ENCODE assay signal across 22 mouse cellular contexts in the genomic region with DNA sequence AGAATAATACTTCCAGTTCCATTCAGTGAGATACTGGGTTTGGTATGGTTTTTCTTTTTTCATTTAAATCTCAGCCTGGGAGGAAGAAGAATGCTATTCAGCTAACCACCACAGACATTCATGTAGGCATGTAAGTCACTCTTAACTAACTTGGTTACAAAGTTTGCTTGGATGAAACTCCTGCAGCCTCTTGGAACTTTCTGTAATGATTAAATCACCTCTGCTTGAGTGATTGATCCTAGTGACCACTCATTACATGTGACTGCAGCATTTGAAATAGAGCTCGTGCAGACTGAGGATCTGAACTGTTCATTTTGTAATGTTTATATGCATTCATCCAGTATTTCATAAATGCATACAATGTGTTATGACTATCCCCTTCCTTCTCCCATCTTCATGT.
DNase-seq lines count a peak whose midpoint lies in the region; ATAC-seq and TF ChIP-seq lines count a peak whose summit lies in the region.
"Had no signal": no experiment of that assay in that cellular context is flagged by ENCODE, and none has a peak within 500 bp of the region (broad histone marks: within the 10 kb centered on the region; RNA-seq: fewer than 3 reads in every experiment).

No protein-coding gene starts in this region.

- no peak for ATAC-seq in midbrain, embryonic 11.5 days (ENCODE audit: low FRiP score)
- ATAC-seq: activated CD4-positive, CD25-positive, alpha-beta regulatory T cell, adult 4 months; CD4-positive, CD25-positive, alpha-beta regulatory T cell, adult 4 months; Patski had no signal

- H3K9ac ChIP-seq in midbrain, embryonic 11.5 days (ENCODE audit: low read length) = no peak overlapping the region

- no peak for TF ChIP-seq POLR2A in kidney, adult 2 months (IDR thresholded peaks at IDR 0.05; ENCODE audit: low read depth, low read length)

- TF ChIP-seq CTCF in kidney, adult 2 months (conservative IDR thresholded peaks at IDR 0.05; ENCODE audit: insufficient read depth, insufficient read length, low read depth, low read length) = no peak

- no peak overlapping the region for H3K4me2 ChIP-seq in midbrain, embryonic 11.5 days

- no peaks in the 10 kb centered on the region for H3K27me3 ChIP-seq in kidney, adult 2 months (replicated peaks; ENCODE audit: control insufficient read depth, insufficient read depth, low read length)
- no peaks in the 10 kb centered on the region for H3K27me3 ChIP-seq in midbrain, embryonic 11.5 days (ENCODE audit: control insufficient read depth, insufficient read depth, low read length)
- H3K27me3 ChIP-seq in midbrain, embryonic 10.5 days (ENCODE audit: low read depth, poor library complexity, severe bottlenecking) = no peaks in the 10 kb centered on the region
- H3K27me3 ChIP-seq: CH12.LX, Patski had no signal

- H3K9me3 ChIP-seq in midbrain, embryonic 11.5 days (ENCODE audit: control insufficient read depth, low read length) = no peaks in the 10 kb centered on the region
- H3K9me3 ChIP-seq in midbrain, embryonic 10.5 days (replicated peaks) = no peaks in the 10 kb centered on the region
- H3K9me3 ChIP-seq: G1E had no signal

- DNase-seq in kidney, adult 2 months = peak; percentile 73
- DNase-seq in kidney, postnatal 25 days = no peak
- DNase-seq in kidney, adult 8-10 months = peak; percentile 7 to 15
- no peak for DNase-seq in kidney, adult 11 months
- DNase-seq in kidney, adult 9 months = peak; percentile 66
- DNase-seq in kidney, adult 18-20 months = no peak
- DNase-seq in midbrain, embryonic 11.5 days (ENCODE audit: low spot score, missing footprints) = peak; percentile 37
- DNase-seq in midbrain, embryonic 10.5 days (ENCODE audit: low spot score) = no peak
- DNase-seq: adrenal gland, adult 2 months; adrenal gland, adult 8-10 months; adrenal gland, postnatal 10 days; adrenal gland, postnatal 14 days; adrenal gland, postnatal 25 days; adrenal gland, postnatal 36 days; B cell, adult 2 months; cerebellum, adult 11 months; cerebellum, adult 11-12 months had no signal

- no peak overlapping the region for H3K27ac ChIP-seq in kidney, adult 2 months (ENCODE audit: insufficient read depth, low read depth, low read length)
- no peak overlapping the region for H3K27ac ChIP-seq in midbrain, embryonic 11.5 days (ENCODE audit: low read depth, low read length)
- no peak overlapping the region for H3K27ac ChIP-seq in midbrain, embryonic 10.5 days (replicated peaks)

- no peak overlapping the region for H3K4me3 ChIP-seq in kidney, adult 2 months (ENCODE audit: insufficient read depth, low read depth, low read length)
- no peak overlapping the region for H3K4me3 ChIP-seq in midbrain, embryonic 11.5 days (ENCODE audit: low read depth, low read length)
- no peak overlapping the region for H3K4me3 ChIP-seq in midbrain, embryonic 10.5 days

- H3K4me1 ChIP-seq in kidney, adult 2 months (ENCODE audit: control insufficient read depth, insufficient read depth, low read length) = peaks cover 5% of the 10 kb centered on the region; the same call in 1 of the 2 replicates
- no peaks in the 10 kb centered on the region for H3K4me1 ChIP-seq in midbrain, embryonic 11.5 days (ENCODE audit: control insufficient read depth, insufficient read depth, low read length)
- H3K4me1 ChIP-seq in midbrain, embryonic 10.5 days = no peaks in the 10 kb centered on the region

- 50% methylated on average over 1 of the region's 1 CpGs for WGBS in kidney, adult 2 months
- WGBS in midbrain, embryonic 11.5 days = 86% methylated on average over 1 of the region's 1 CpGs
- WGBS in midbrain, embryonic 10.5 days = 78% methylated on average over 1 of the region's 1 CpGs

- no peaks in the 10 kb centered on the region for H3K36me3 ChIP-seq in kidney, adult 2 months (ENCODE audit: control insufficient read depth, insufficient read depth, low read length)
- H3K36me3 ChIP-seq in midbrain, embryonic 11.5 days (ENCODE audit: control insufficient read depth, insufficient read depth, low read length) = no peaks in the 10 kb centered on the region
- no peaks in the 10 kb centered on the region for H3K36me3 ChIP-seq in midbrain, embryonic 10.5 days
- H3K36me3 ChIP-seq: G1E had no signal

Comparison
In these comparisons a context has a peak if more than half of its experiments do, and no peak if none do; other contexts are left out.
1. DNase-seq: peak in kidney, adult 2 months (single experiment), kidney, adult 8-10 months (2 of 2), kidney, adult 9 months (single experiment) and midbrain, embryonic 11.5 days (single experiment); none in kidney, postnatal 25 days (0 of 2), kidney, adult 11 months (single experiment), kidney, adult 18-20 months (single experiment) and midbrain, embryonic 10.5 days (single experiment).